Mouse (Mus musculus): ENCODE measurements around the gene Supt5.

DNA sequence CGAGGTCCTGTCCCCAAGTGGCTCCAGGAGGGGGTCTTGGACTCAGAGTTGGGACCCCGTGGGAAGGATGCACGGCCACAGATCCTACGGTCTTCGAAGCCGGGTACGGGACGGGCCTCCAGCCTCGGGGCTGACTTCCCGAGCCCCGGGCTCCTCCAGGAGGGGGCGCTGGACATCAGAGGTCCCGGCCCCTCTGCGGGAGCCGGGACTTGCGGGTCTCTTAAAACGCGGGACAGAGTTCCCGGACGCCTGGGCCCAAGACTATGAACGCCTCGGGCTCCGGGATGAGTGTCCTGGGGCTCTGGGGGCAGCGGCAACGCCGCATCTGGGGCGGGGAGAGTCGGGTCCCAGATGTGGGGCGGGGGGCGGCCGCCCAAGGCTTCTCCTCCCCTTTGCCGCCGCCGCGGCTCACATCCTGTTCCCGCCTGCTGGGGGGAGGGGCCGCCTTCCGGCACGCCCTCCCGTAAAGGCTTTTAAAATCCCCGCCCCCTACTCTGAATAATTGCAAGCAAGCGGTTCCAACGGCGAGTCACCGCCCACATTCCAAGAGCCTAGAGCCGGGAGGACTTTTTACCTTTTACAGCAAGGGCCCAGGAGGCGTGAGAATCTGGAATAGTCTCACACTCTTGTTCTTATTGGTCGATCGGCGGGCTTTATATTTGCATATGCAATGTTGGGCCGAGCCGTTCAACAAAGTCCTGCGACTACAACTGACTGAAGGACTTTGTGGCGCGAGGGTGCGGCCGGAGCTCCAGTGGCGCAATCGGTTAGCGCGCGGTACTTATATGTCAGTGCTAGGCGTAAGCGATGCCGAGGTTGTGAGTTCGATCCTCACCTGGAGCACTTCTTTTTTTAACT lies 33.9 kb upstream of the Supt5 start, which contains the start of gene Plekhg2:
- peak; percentile 52 for TF ChIP-seq HCFC1 (IDR thresholded peaks at IDR 0.05; ENCODE audit: low read depth, low read length)
- peak; percentile 6 to 73; a peak in 2 of 4 replicates for TF ChIP-seq CTCF (conservative IDR thresholded peaks at IDR 0.05 in 1 of 2, IDR thresholded peaks at IDR 0.05 in 1 of 2; ENCODE audit: low read depth in 2 of 2, low read length in 2 of 2)
- TF ChIP-seq POLR2A (IDR thresholded peaks at IDR 0.05; ENCODE audit: low read depth, low read length): peak; percentile 60
- no peak for TF ChIP-seq ETS1 (conservative IDR thresholded peaks at IDR 0.05; ENCODE audit: low read depth, low read length)
- TF ChIP-seq KAT2A (IDR thresholded peaks at IDR 0.05; ENCODE audit: insufficient replicate concordance, low read length): peak; percentile 83; the same call in 1 of the 2 replicates
- peak; percentile 99 for TF ChIP-seq TBP (conservative IDR thresholded peaks at IDR 0.05; ENCODE audit: low read depth, low read length)
- no peak for TF ChIP-seq RCOR1 (conservative IDR thresholded peaks at IDR 0.05; ENCODE audit: low read depth, low read length)
- no peak for TF ChIP-seq E2F4 (IDR thresholded peaks at IDR 0.05; ENCODE audit: insufficient replicate concordance, low read depth, low read length)
- no peak for TF ChIP-seq EP300 (IDR thresholded peaks at IDR 0.05; ENCODE audit: low read length)
